Mouse (Mus musculus) heart, postnatal 0 days (tissue): ENCODE results near the gene Mllt10. TPM values are rescaled to one million over a fixed set of nuclear protein-coding genes. Genes with fewer than 3 reads are reported as not detected.

Experiments used
- ATAC-seq: fragments of 200-750 bp; cut with Nextera tagmentation; 2 replicates; pipeline ENCODE4 v1.8.0; 2017; ENCODE audit warnings: low read depth, moderate number of reproducible peaks, moderate library complexity; ENCODE audit not compliant: insufficient read depth
- DNase-seq: peaks from one replicate; pipeline ENCODE4 v3.0.0-alpha.2; 2016; ENCODE audit warnings: low spot score
- H3K27ac ChIP-seq: fragments of 300-500 bp; sonication (generic); 2 replicates; pipeline ENCODE4 v1.5.1; 2014; ENCODE audit warnings: low read depth, mild to moderate bottlenecking
- H3K27me3 ChIP-seq: fragments of 300-500 bp; sonication (generic); 2 replicates; pipeline ENCODE4 v1.6.1; 2014; ENCODE audit warnings: low read length, mixed read lengths; ENCODE audit not compliant: control insufficient read depth, insufficient read depth
- H3K36me3 ChIP-seq: fragments of 300-500 bp; sonication (generic); replicated peaks from 2 replicates; pipeline ENCODE4 v1.6.1; 2014; ENCODE audit warnings: low read length, mixed read lengths; ENCODE audit not compliant: control insufficient read depth, insufficient read depth
- H3K4me1 ChIP-seq: fragments of 300-500 bp; sonication (generic); 2 replicates; pipeline ENCODE4 v1.6.1; 2014; ENCODE audit warnings: antibody characterized with exemption; ENCODE audit not compliant: control insufficient read depth, insufficient read depth
- H3K4me2 ChIP-seq: fragments of 300-500 bp; sonication (generic); 2 replicates; pipeline ENCODE4 v1.6.1; 2014; ENCODE audit warnings: low read depth, mild to moderate bottlenecking, low read length, moderate library complexity
- H3K4me3 ChIP-seq: fragments of 300-500 bp; sonication (generic); 2 replicates; pipeline ENCODE4 v1.5.1; 2014; ENCODE audit warnings: low read depth, low read length
- H3K9ac ChIP-seq: fragments of 300-500 bp; sonication (generic); replicated peaks from 2 replicates; pipeline ENCODE4 v1.6.1; 2014; ENCODE audit warnings: low read depth, low read length, mixed read lengths
- H3K9me3 ChIP-seq: fragments of 300-500 bp; sonication (generic); replicated peaks from 2 replicates; pipeline ENCODE4 v1.6.1; 2016; ENCODE audit warnings: low read length; ENCODE audit not compliant: control insufficient read depth
- CTCF ChIP-seq: IDR thresholded peaks from 2 replicates; pipeline ENCODE4 v1.5.1; 2016; ENCODE audit warnings: antibody characterized with exemption, control low read depth, low read depth
- EP300 ChIP-seq: IDR thresholded peaks from 2 replicates; pipeline ENCODE4 v1.6.1; 2016; ENCODE audit warnings: antibody characterized with exemption, low read depth
- WGBS: fragments of 180-500 bp; shearing (Covaris S2); extraction: QIAGEN DNeasy Blood & Tissue Kit; methylation state at CpG from one replicate; pipeline ENCODE4 v1.1.7; 2014; 5-methylcytosine and 5-hydroxymethylcytosine counted together
- polyA plus RNA-seq: library from polyadenylated mRNA; unstranded; fragments of >200 nt; fragmentation: Nextera tagmentation; extraction: Ambion mirVana; gene quantifications from 2 replicates; pipeline ENCODE4 v1.2.1, GENCODE M21; 2015
- total RNA-seq: library from RNA; depleted of rRNA; stranded (reverse); fragments of >200 nt; gene quantifications from 2 replicates; pipeline ENCODE4 v1.2.3, GENCODE M21; 2014; ENCODE audit warnings: low replicate concordance; rRNA removed

Mllt10 gene
- total RNA-seq, result 14.8 and 25.6 TPM in 2 replicates
- polyA plus RNA-seq, result 22.1 and 24.8 TPM in 2 replicates

DNA sequence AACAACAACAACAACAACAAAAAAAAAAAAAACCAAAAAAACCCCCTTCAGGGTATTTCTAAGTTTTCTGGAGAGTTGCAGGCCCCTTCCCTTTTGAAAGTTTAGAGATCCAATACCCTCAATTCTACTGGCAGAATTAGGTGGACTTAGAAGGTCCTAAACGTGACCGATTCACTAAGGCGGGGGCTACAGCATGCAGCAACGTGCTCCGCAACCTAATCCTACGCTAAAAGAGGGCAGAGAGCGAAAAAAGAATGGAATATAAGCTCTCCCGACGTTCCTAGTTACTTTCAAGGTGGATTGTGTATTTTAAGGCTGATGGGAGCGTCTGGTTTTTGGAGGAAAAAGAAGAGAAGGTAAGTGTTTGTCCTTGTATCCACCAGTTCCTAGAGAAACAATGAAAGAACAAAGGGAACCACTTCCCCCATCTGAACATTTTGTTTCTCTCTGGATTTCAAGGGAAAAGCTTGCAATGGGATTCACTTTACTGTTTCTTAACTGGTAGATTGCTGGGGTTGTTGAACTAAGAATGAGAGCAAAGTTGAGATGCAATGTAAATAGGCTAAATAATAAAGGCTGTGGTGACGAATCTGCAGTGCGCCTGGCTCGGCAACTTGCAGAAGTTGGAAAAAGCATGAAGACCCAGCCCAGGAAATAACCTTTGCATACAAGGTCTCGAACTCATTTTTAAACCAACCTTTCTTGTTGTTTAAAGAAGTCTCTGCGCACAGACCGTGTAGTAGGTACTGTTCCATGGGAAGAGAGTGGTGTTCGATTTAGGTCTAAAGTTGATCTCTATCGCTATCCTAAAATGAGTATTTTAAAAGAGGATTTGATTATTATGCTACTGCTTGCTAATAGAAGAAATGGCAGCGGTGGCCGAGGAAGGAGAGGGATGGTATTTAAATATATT is at the start of gene Mllt10:
Mllt10 (plus strand) TSS at position 222 of the 913 bp plus-strand sequence.
- peak within 1 kb of the TSS; percentile 75 for H3K4me3 ChIP-seq
- no peaks in the 10 kb centered on the region for H3K27me3 ChIP-seq
- no peaks in the 10 kb centered on the region for H3K36me3 ChIP-seq
- peak within 1 kb of the TSS; percentile 92 for H3K9ac ChIP-seq
- no peak for ATAC-seq
- H3K9me3 ChIP-seq, result no peaks in the 10 kb centered on the region
- DNase-seq, result peak; percentile 63
- H3K4me1 ChIP-seq, result peaks cover 28% of the 10 kb centered on the region
- peak within 1 kb of the TSS; percentile 99 for H3K27ac ChIP-seq
- H3K4me2 ChIP-seq, result peak within 1 kb of the TSS; percentile 76
- TF ChIP-seq EP300 (no peak), CTCF (no peak)
- 3% methylated on average over 20 of the region's 20 CpGs for WGBS

DNA sequence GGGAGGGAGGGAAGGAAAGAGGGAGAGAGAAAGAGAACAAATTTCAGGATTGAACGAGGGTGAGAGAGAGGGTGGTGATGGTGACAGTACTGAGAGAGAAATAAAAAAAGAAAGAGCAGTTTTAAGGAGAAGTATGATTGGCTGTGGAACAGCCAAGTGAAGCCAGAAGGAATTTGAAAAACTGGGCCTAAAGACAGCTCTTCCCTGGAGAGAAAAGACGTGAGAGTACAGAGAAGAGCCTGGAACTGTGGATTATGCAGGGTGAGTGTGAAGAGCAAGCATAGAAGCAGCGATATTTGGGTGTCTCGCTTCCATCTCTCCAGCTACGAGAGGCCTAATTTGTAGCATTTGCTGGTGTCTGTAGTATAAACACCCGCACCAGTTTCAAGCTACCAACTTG is 43.8 kb upstream of the Mllt10 start:
- H3K27me3 ChIP-seq, result no peaks in the 10 kb centered on the region
- no peak overlapping the region for H3K4me3 ChIP-seq
- DNase-seq (no peak), ATAC-seq (no peak)
- no peaks in the 10 kb centered on the region for H3K9me3 ChIP-seq
- H3K4me1 ChIP-seq, result no peaks in the 10 kb centered on the region
- no peak overlapping the region for H3K4me2 ChIP-seq
- 78% methylated on average over 6 of the region's 6 CpGs for WGBS
- H3K27ac ChIP-seq, result no peak overlapping the region
- no peaks in the 10 kb centered on the region for H3K36me3 ChIP-seq
- no peak overlapping the region for H3K9ac ChIP-seq
- TF ChIP-seq EP300 (no peak), CTCF (no peak)

DNA sequence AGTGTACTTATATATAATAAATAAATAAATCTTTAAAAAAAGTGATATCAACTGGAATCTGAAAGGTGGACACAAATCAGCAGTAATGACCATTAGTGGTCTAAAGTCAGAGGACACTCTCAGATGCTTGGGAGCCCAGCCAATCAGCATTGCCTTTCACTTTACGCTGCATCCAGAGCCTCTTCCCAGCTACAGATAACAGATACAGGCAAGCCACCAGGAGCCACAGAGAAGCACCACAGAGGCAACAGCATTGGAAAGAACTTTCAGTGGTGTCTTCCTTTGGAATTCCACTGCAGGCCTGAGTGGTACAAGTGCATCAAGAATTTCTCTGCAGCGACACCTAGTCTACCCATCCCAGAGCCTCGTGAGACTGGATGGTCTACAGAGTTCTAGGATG is 42.2 kb upstream of the Mllt10 start:
- H3K27me3 ChIP-seq, result no peaks in the 10 kb centered on the region
- TF ChIP-seq EP300, result no peak
- no peak for TF ChIP-seq CTCF
- H3K36me3 ChIP-seq, result no peaks in the 10 kb centered on the region
- H3K27ac ChIP-seq, result no peak overlapping the region
- H3K9me3 ChIP-seq, result no peaks in the 10 kb centered on the region
- H3K4me1 ChIP-seq, result no peaks in the 10 kb centered on the region
- H3K4me3 ChIP-seq, result no peak overlapping the region
- WGBS, result 60% methylated on average over 3 of the region's 3 CpGs
- H3K9ac ChIP-seq, result no peak overlapping the region
- no peak for DNase-seq
- no peak overlapping the region for H3K4me2 ChIP-seq
- ATAC-seq, result no peak

DNA sequence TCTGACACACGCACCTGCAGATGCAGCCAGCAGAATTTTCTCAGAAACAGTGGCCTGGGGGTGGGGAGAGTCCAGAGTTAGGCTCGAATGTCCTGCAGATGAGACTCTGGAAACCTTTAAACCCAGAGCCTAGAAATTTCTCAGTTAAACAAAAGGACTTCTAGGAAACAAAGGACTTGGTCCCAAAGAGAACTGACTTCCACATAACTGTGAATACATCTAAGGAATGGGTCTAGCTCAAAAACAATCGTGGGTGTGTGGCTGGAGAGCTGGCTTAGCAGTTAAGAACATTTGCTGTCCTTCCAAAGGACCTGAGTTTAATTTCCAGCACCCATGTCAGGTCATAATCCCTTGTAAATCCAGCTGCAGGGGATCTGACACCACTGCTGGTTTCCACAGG is 39.5 kb upstream of the Mllt10 start:
- no peak for TF ChIP-seq EP300
- TF ChIP-seq CTCF, result no peak
- ATAC-seq, result no peak
- WGBS, result 65% methylated on average over 3 of the region's 3 CpGs
- DNase-seq, result no peak
- Histone ChIP-seq H3K36me3 (no peaks in the 10 kb centered on the region), H3K4me3 (no peak overlapping the region), H3K9ac (no peak overlapping the region), H3K4me1 (no peaks in the 10 kb centered on the region), H3K4me2 (no peak overlapping the region), H3K9me3 (no peaks in the 10 kb centered on the region; the same call in 1 of the 2 replicates), H3K27ac (no peak overlapping the region), H3K27me3 (no peaks in the 10 kb centered on the region)

DNA sequence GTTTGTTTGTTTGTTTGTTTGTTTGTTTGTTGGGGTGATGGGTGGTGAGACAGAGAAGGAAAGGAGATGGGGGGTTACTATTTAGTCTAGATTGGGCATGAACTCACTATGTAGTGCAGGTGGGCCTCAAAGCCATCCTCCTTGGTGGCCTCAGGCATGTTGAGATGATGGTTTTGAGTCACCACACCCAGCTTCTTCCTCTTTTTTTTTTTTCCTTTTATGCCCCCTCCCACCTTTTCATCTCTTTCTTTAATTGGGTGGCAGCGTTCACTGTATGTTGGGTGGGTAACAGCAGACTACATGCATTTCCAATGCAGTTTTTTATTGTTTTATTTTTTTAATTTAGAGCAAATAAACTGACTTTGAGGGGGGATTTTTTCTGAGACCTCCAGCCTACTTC is 38.4 kb upstream of the Mllt10 start:
- no peak overlapping the region for H3K4me2 ChIP-seq
- 81% methylated on average over 1 of the region's 1 CpGs for WGBS
- TF ChIP-seq CTCF, result no peak
- TF ChIP-seq EP300, result no peak
- H3K9ac ChIP-seq, result no peak overlapping the region
- no peaks in the 10 kb centered on the region for H3K27me3 ChIP-seq
- no peak overlapping the region for H3K27ac ChIP-seq
- no peaks in the 10 kb centered on the region for H3K36me3 ChIP-seq
- H3K4me1 ChIP-seq, result no peaks in the 10 kb centered on the region
- H3K9me3 ChIP-seq, result no peaks in the 10 kb centered on the region; the same call in 1 of the 2 replicates
- DNase-seq (no peak), ATAC-seq (no peak)
- H3K4me3 ChIP-seq, result no peak overlapping the region

DNA sequence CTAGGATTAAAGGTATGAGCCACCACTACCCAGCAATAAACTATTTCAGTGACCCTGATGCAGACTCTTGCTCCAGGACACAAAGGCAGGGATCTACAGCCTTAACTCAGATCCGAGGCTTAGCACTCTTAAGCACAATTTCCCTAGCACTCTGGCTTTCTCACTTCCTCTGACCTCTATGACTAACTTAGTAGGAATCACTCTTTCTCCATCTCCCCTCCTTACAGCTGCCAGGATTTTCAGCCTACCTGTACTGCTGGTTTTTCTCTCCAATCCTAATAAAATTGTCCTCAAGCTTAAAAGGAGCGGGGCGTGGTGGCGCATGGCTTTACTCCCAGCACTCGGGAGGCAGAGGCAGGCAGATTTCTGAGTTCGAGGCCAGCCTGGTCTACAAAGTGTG is 37.7 kb upstream of the Mllt10 start:
- Histone ChIP-seq H3K4me3 (no peak overlapping the region), H3K4me2 (no peak overlapping the region), H3K36me3 (no peaks in the 10 kb centered on the region), H3K9ac (no peak overlapping the region), H3K27me3 (no peaks in the 10 kb centered on the region), H3K4me1 (no peaks in the 10 kb centered on the region), H3K9me3 (no peaks in the 10 kb centered on the region; the same call in 1 of the 2 replicates), H3K27ac (no peak overlapping the region)
- 91% methylated on average over 6 of the region's 6 CpGs for WGBS
- ATAC-seq, result no peak
- TF ChIP-seq EP300 (no peak), CTCF (no peak)
- no peak for DNase-seq
